Mouse (Mus musculus): Measurements from ENCODE around the gene Nup98. TPM values are rescaled to one million over a fixed set of nuclear protein-coding genes. Genes with fewer than 3 reads are reported as not detected.

Gene Nup98
- polyA plus RNA-seq, 1 experiment from 2014 or later, result 49.7 TPM

GRCm38 (mm10) chr7:102246265-102246664, 36.3 kb upstream of the Nup98 start:
- H3K4me1 ChIP-seq, result peaks cover 57% of the 10 kb centered on the region

GRCm38 (mm10) chr7:102245775-102246174, 35.8 kb upstream of the Nup98 start:
- peaks cover 53% of the 10 kb centered on the region for H3K4me1 ChIP-seq
- DNase-seq (ENCODE audit: low spot score), result no peak
- 14% methylated on average over 1 of the region's 1 CpGs for WGBS

More at GRCm38 (mm10) chr7:102246265-102246664, 36.3 kb upstream of the Nup98 start:
- H3K36me3 ChIP-seq, result peaks cover 32% of the 10 kb centered on the region
- H3K9me3 ChIP-seq (replicated peaks), result no peaks in the 10 kb centered on the region
- H3K4me3 ChIP-seq, result peak overlapping the region; percentile 4; the same call in 1 of the 2 replicates
- 56% methylated on average over 6 of the region's 6 CpGs for WGBS
- no peak overlapping the region for H3K27ac ChIP-seq
- DNase-seq (ENCODE audit: low spot score), result no peak
- H3K27me3 ChIP-seq (ENCODE audit: low read depth, poor library complexity, severe bottlenecking), result no peaks in the 10 kb centered on the region

GRCm38 (mm10) chr7:102244782-102245535, 35.0 kb upstream of the Nup98 start:
- DNase-seq (ENCODE audit: low spot score), result no peak
- H3K36me3 ChIP-seq, result peaks cover 45% of the 10 kb centered on the region
- 87% methylated on average over 3 of the region's 3 CpGs for WGBS
- no peak overlapping the region for H3K4me3 ChIP-seq
- H3K4me1 ChIP-seq, result peaks cover 53% of the 10 kb centered on the region
- no peak overlapping the region for H3K27ac ChIP-seq
- no peaks in the 10 kb centered on the region for H3K9me3 ChIP-seq (replicated peaks)
- no peaks in the 10 kb centered on the region for H3K27me3 ChIP-seq (ENCODE audit: low read depth, poor library complexity, severe bottlenecking)

More at GRCm38 (mm10) chr7:102245775-102246174, 35.8 kb upstream of the Nup98 start:
- Histone ChIP-seq H3K9me3 (replicated peaks) (no peaks in the 10 kb centered on the region), H3K4me3 (peak overlapping the region; percentile 4; the same call in 1 of the 2 replicates), H3K36me3 (peaks cover 37% of the 10 kb centered on the region), H3K27me3 (ENCODE audit: low read depth, poor library complexity, severe bottlenecking) (no peaks in the 10 kb centered on the region), H3K27ac (no peak overlapping the region)

- Histone ChIP-seq H3K27ac (no peak overlapping the region; the same call in 1 of the 2 replicates), H3K4me3 (no peak overlapping the region), H3K27me3 (ENCODE audit: low read depth, poor library complexity, severe bottlenecking) (no peaks in the 10 kb centered on the region), H3K36me3 (peaks cover 56% of the 10 kb centered on the region), H3K4me1 (peaks cover 47% of the 10 kb centered on the region), H3K9me3 (replicated peaks) (no peaks in the 10 kb centered on the region)
- WGBS, result 82% methylated on average over 2 of the region's 2 CpGs
- no peak for DNase-seq (ENCODE audit: low spot score)
Observed at GRCm38 (mm10) chr7:102243870-102244269, 33.9 kb upstream of the Nup98 start.

- H3K27ac ChIP-seq, result no peak overlapping the region
- H3K9me3 ChIP-seq (replicated peaks), result no peaks in the 10 kb centered on the region
- H3K4me1 ChIP-seq, result peaks cover 37% of the 10 kb centered on the region
- no peak for DNase-seq (ENCODE audit: low spot score)
- no peak overlapping the region for H3K4me3 ChIP-seq
- no peaks in the 10 kb centered on the region for H3K27me3 ChIP-seq (ENCODE audit: low read depth, poor library complexity, severe bottlenecking)
- 81% methylated on average over 3 of the region's 3 CpGs for WGBS
- peaks cover 65% of the 10 kb centered on the region for H3K36me3 ChIP-seq
Observed at GRCm38 (mm10) chr7:102242917-102243316, 32.9 kb upstream of the Nup98 start.

- no peaks in the 10 kb centered on the region for H3K27me3 ChIP-seq (ENCODE audit: low read depth, poor library complexity, severe bottlenecking)
- no peak overlapping the region for H3K27ac ChIP-seq
- peaks cover 71% of the 10 kb centered on the region for H3K36me3 ChIP-seq
- WGBS, result 92% methylated on average over 5 of the region's 5 CpGs
- peaks cover 32% of the 10 kb centered on the region for H3K4me1 ChIP-seq
- no peak for DNase-seq (ENCODE audit: low spot score)
- no peak overlapping the region for H3K4me3 ChIP-seq
- H3K9me3 ChIP-seq (replicated peaks), result no peaks in the 10 kb centered on the region
Observed at GRCm38 (mm10) chr7:102242371-102242770, 32.4 kb upstream of the Nup98 start.

- Histone ChIP-seq H3K36me3 (peaks cover 96% of the 10 kb centered on the region), H3K9me3 (replicated peaks) (no peaks in the 10 kb centered on the region)
- 91% methylated on average over 16 of the region's 16 CpGs for WGBS
Observed at GRCm38 (mm10) chr7:102239591-102239990, 29.6 kb upstream of the Nup98 start.

GRCm38 (mm10) chr7:102238686-102239286, 28.8 kb upstream of the Nup98 start:
- Histone ChIP-seq H3K4me1 (peaks cover under 1% of the 10 kb centered on the region), H3K9me3 (replicated peaks) (no peaks in the 10 kb centered on the region), H3K4me3 (no peak overlapping the region), H3K36me3 (peaks cover 96% of the 10 kb centered on the region), H3K27me3 (ENCODE audit: low read depth, poor library complexity, severe bottlenecking) (no peaks in the 10 kb centered on the region), H3K27ac (no peak overlapping the region)
- 93% methylated on average over 8 of the region's 8 CpGs for WGBS
- DNase-seq (ENCODE audit: low spot score), result no peak

More at GRCm38 (mm10) chr7:102239591-102239990, 29.6 kb upstream of the Nup98 start:
- H3K27me3 ChIP-seq (ENCODE audit: low read depth, poor library complexity, severe bottlenecking), result no peaks in the 10 kb centered on the region
- H3K4me3 ChIP-seq, result no peak overlapping the region
- H3K27ac ChIP-seq, result no peak overlapping the region
- H3K4me1 ChIP-seq, result peaks cover 5% of the 10 kb centered on the region
- DNase-seq (ENCODE audit: low spot score), result no peak

GRCm38 (mm10) chr7:102233059-102233458, 23.1 kb upstream of the Nup98 start:
- peaks cover 80% of the 10 kb centered on the region for H3K36me3 ChIP-seq
- WGBS, result 89% methylated on average over 4 of the region's 4 CpGs

GRCm38 (mm10) chr7:102229814-102230213, 19.8 kb upstream of the Nup98 start:
- H3K27ac ChIP-seq, result no peak overlapping the region
- H3K4me3 ChIP-seq, result no peak overlapping the region
- no peaks in the 10 kb centered on the region for H3K4me1 ChIP-seq
- H3K9me3 ChIP-seq (replicated peaks), result 0 out of 2 replicates have a peak, but pooled peaks cover 2% of the 10 kb centered on the region
- WGBS, result 93% methylated on average over 6 of the region's 6 CpGs
- peaks cover 74% of the 10 kb centered on the region for H3K36me3 ChIP-seq
- DNase-seq (ENCODE audit: low spot score), result no peak
- no peaks in the 10 kb centered on the region for H3K27me3 ChIP-seq (ENCODE audit: low read depth, poor library complexity, severe bottlenecking)

More at GRCm38 (mm10) chr7:102233059-102233458, 23.1 kb upstream of the Nup98 start:
- Histone ChIP-seq H3K9me3 (replicated peaks) (0 out of 2 replicates have a peak, but pooled peaks cover 2% of the 10 kb centered on the region), H3K27me3 (ENCODE audit: low read depth, poor library complexity, severe bottlenecking) (no peaks in the 10 kb centered on the region), H3K4me3 (no peak overlapping the region), H3K27ac (no peak overlapping the region), H3K4me1 (no peaks in the 10 kb centered on the region)
- no peak for DNase-seq (ENCODE audit: low spot score)

GRCm38 (mm10) chr7:102228049-102228670, 18.2 kb upstream of the Nup98 start:
- Histone ChIP-seq H3K27ac (no peak overlapping the region), H3K36me3 (peaks cover 66% of the 10 kb centered on the region), H3K4me3 (no peak overlapping the region), H3K9me3 (replicated peaks) (0 out of 2 replicates have a peak, but pooled peaks cover 2% of the 10 kb centered on the region), H3K27me3 (ENCODE audit: low read depth, poor library complexity, severe bottlenecking) (no peaks in the 10 kb centered on the region), H3K4me1 (0 out of 2 replicates have a peak, but pooled peaks cover 1% of the 10 kb centered on the region)
- WGBS, result 92% methylated on average over 4 of the region's 4 CpGs
- DNase-seq (ENCODE audit: low spot score), result no peak

- Histone ChIP-seq H3K9me3 (replicated peaks) (0 out of 2 replicates have a peak, but pooled peaks cover 2% of the 10 kb centered on the region), H3K27me3 (ENCODE audit: low read depth, poor library complexity, severe bottlenecking) (no peaks in the 10 kb centered on the region), H3K4me3 (no peak overlapping the region), H3K27ac (no peak overlapping the region), H3K4me1 (peaks cover 13% of the 10 kb centered on the region; the same call in 1 of the 2 replicates), H3K36me3 (peaks cover 51% of the 10 kb centered on the region)
- DNase-seq (ENCODE audit: low spot score), result no peak
- WGBS, result 95% methylated on average over 6 of the region's 6 CpGs
Observed at GRCm38 (mm10) chr7:102226051-102226450, 16.1 kb upstream of the Nup98 start.
